Mouse (Mus musculus) heart, postnatal 0 days (tissue): ENCODE data around the gene Gse1.

Experiments
- CTCF ChIP-seq: IDR thresholded peaks from 2 replicates; pipeline ENCODE4 v1.5.1; 2016; ENCODE audit warnings: antibody characterized with exemption, control low read depth, low read depth
- EP300 ChIP-seq: IDR thresholded peaks from 2 replicates; pipeline ENCODE4 v1.6.1; 2016; ENCODE audit warnings: antibody characterized with exemption, low read depth

- TF ChIP-seq EP300 (no peak), CTCF (no peak; the same call in 1 of the 2 replicates)
Measured at GRCm38 (mm10) chr8:120553441-120554123, 325.3 kb downstream of the Gse1 start.
